Mouse (Mus musculus): Measurements from ENCODE around the gene Apol11b.
"Not testable (repeated sequence)": the region's sequence is repeated elsewhere in the genome, so short reads cannot be mapped to it uniquely, and the experiment has no call there.

Apol11b gene

GRCm38 (mm10) chr15:77643176-77643575 is at the start of gene Apol11b:
Apol11b (minus strand) TSS chr15:77643286.
- not testable (repeated sequence) for DNase-seq (ENCODE audit: low spot score)

- not testable (repeated sequence) for DNase-seq (ENCODE audit: low spot score)
These were observed 48.6 kb upstream of the Apol11b start for GRCm38 (mm10) chr15:77691532-77692311.

- DNase-seq (ENCODE audit: low spot score), result peak; percentile 7
These were observed 40.9 kb upstream of the Apol11b start for GRCm38 (mm10) chr15:77683944-77684343.

GRCm38 (mm10) chr15:77674081-77674480 is 31.0 kb upstream of the Apol11b start:
- DNase-seq (ENCODE audit: low spot score), result not testable (repeated sequence)

GRCm38 (mm10) chr15:77661841-77662240 is 18.8 kb upstream of the Apol11b start:
- not testable (repeated sequence) for DNase-seq (ENCODE audit: low spot score)

GRCm38 (mm10) chr15:77659773-77660172 is 16.7 kb upstream of the Apol11b start:
- DNase-seq (ENCODE audit: low spot score), result not testable (repeated sequence)

GRCm38 (mm10) chr15:77651143-77651542 is 8.1 kb upstream of the Apol11b start:
- DNase-seq (ENCODE audit: low spot score), result not testable (repeated sequence)

GRCm38 (mm10) chr15:77629822-77630221 is 13.3 kb downstream of the Apol11b start:
- DNase-seq (ENCODE audit: low spot score), result not testable (repeated sequence)

GRCm38 (mm10) chr15:77628647-77629046 is 14.4 kb downstream of the Apol11b start:
- DNase-seq (ENCODE audit: low spot score), result not testable (repeated sequence)

GRCm38 (mm10) chr15:77626471-77626870 is 16.6 kb downstream of the Apol11b start:
- DNase-seq (ENCODE audit: low spot score), result not testable (repeated sequence)

GRCm38 (mm10) chr15:77624710-77625109 is 18.4 kb downstream of the Apol11b start:
- DNase-seq (ENCODE audit: low spot score), result no peak

GRCm38 (mm10) chr15:77606069-77606468 is 37.0 kb downstream of the Apol11b start:
- no peak for DNase-seq (ENCODE audit: low spot score)

GRCm38 (mm10) chr15:77598958-77599357 is 44.1 kb downstream of the Apol11b start, which contains the start of gene Gm36245:
Gm36245 (plus strand) TSS chr15:77599258.
- no peak for DNase-seq (ENCODE audit: low spot score)

GRCm38 (mm10) chr15:77598429-77598828 is 44.7 kb downstream of the Apol11b start:
- DNase-seq (ENCODE audit: low spot score), result no peak

GRCm38 (mm10) chr15:77595961-77596360 is 47.1 kb downstream of the Apol11b start, which contains the start of gene Apol10b:
Apol10b (minus strand) TSS chr15:77596125.
- DNase-seq (ENCODE audit: low spot score), result no peak

- no peak for DNase-seq (ENCODE audit: low spot score)
These were observed 49.5 kb downstream of the Apol11b start for GRCm38 (mm10) chr15:77593557-77593956.

- no peak for DNase-seq (ENCODE audit: low spot score)
These were observed 52.2 kb downstream of the Apol11b start for GRCm38 (mm10) chr15:77590881-77591280.

GRCm38 (mm10) chr15:77588981-77589380 is 54.1 kb downstream of the Apol11b start:
- DNase-seq (ENCODE audit: low spot score), result no peak

- no peak for DNase-seq (ENCODE audit: low spot score)
These were observed 56.1 kb downstream of the Apol11b start for GRCm38 (mm10) chr15:77587026-77587425.

All from ovary, postnatal 10 days (tissue).